In genomic region chr4:26494262-26494661, GRCm38 (mm10) we compare ENCODE assay signal across 14 mouse cellular contexts.
DNase-seq lines count a peak whose midpoint lies in the region; ATAC-seq lines count a peak whose summit lies in the region.
"Had no signal": no experiment of that assay in that cellular context is flagged by ENCODE, and none has a peak within 500 bp of the region (broad histone marks: within the 10 kb centered on the region; RNA-seq: fewer than 3 reads in every experiment).

No protein-coding gene starts in this region.

- no peak overlapping the region for H3K9ac ChIP-seq in midbrain, embryonic 14.5 days (replicated peaks; ENCODE audit: low read length)
- no peak overlapping the region for H3K9ac ChIP-seq in midbrain, embryonic 16.5 days (ENCODE audit: low read depth, low read length)
- H3K9ac ChIP-seq: hindbrain, embryonic 12.5 days; limb, embryonic 12.5 days had no signal

- H3K27me3 ChIP-seq in midbrain, embryonic 14.5 days (ENCODE audit: control insufficient read depth, insufficient read depth, low read length), result no peaks in the 10 kb centered on the region
- H3K27me3 ChIP-seq in midbrain, embryonic 16.5 days (ENCODE audit: control insufficient read depth, insufficient read depth, low read depth, low read length), result no peaks in the 10 kb centered on the region
- H3K27me3 ChIP-seq: hindbrain, embryonic 12.5 days; limb, embryonic 12.5 days had no signal

- no peaks in the 10 kb centered on the region for H3K36me3 ChIP-seq in midbrain, embryonic 14.5 days (ENCODE audit: control insufficient read depth, insufficient read depth, low read length)
- no peaks in the 10 kb centered on the region for H3K36me3 ChIP-seq in midbrain, embryonic 16.5 days (ENCODE audit: control insufficient read depth, insufficient read depth, low read length)
- H3K36me3 ChIP-seq: forebrain, embryonic 10.5 days; hindbrain, embryonic 12.5 days; limb, embryonic 12.5 days had no signal

- H3K4me1 ChIP-seq in midbrain, embryonic 14.5 days (ENCODE audit: control insufficient read depth, insufficient read depth, low read length), result no peaks in the 10 kb centered on the region
- H3K4me1 ChIP-seq in midbrain, embryonic 16.5 days (ENCODE audit: control insufficient read depth, insufficient read depth, low read length), result no peaks in the 10 kb centered on the region
- H3K4me1 ChIP-seq: forebrain, embryonic 10.5 days; hindbrain, embryonic 12.5 days; limb, embryonic 12.5 days had no signal

- H3K9me3 ChIP-seq in midbrain, embryonic 14.5 days (ENCODE audit: control insufficient read depth, low read length), result no peaks in the 10 kb centered on the region
- H3K9me3 ChIP-seq in midbrain, embryonic 16.5 days (replicated peaks; ENCODE audit: control insufficient read depth, low read length, poor library complexity, severe bottlenecking), result no peaks in the 10 kb centered on the region
- H3K9me3 ChIP-seq: forebrain, embryonic 10.5 days; hindbrain, embryonic 12.5 days; limb, embryonic 12.5 days had no signal

- H3K27ac ChIP-seq in midbrain, embryonic 14.5 days (replicated peaks; ENCODE audit: low read depth, low read length), result no peak overlapping the region
- no peak overlapping the region for H3K27ac ChIP-seq in midbrain, embryonic 16.5 days (ENCODE audit: low read length)
- H3K27ac ChIP-seq: forebrain, embryonic 10.5 days; hindbrain, embryonic 12.5 days; limb, embryonic 12.5 days had no signal

- no peak overlapping the region for H3K4me2 ChIP-seq in midbrain, embryonic 14.5 days (ENCODE audit: low read length)
- H3K4me2 ChIP-seq in midbrain, embryonic 16.5 days (ENCODE audit: low read length), result no peak overlapping the region
- H3K4me2 ChIP-seq: hindbrain, embryonic 12.5 days; limb, embryonic 12.5 days had no signal

- DNase-seq in embryo, embryonic 10.5 days (ENCODE audit: low spot score), result peak; percentile 7
- DNase-seq in embryo, embryonic 10 days (ENCODE audit: low spot score), result no peak
- DNase-seq in kidney, adult 9 months, result peak; percentile 17
- DNase-seq in kidney, postnatal 4 days, result no peak
- DNase-seq in midbrain, embryonic 14.5 days, result peak; percentile 37
- no peak for DNase-seq in thymus, postnatal 0 days (ENCODE audit: low spot score)
- no peak for DNase-seq in frontal cortex, postnatal 10 days (ENCODE audit: low spot score in 2 of 2)
- DNase-seq: embryo, embryonic 11 days; lung, postnatal 14 days had no signal

- no peak overlapping the region for H3K4me3 ChIP-seq in midbrain, embryonic 14.5 days (replicated peaks; ENCODE audit: low read depth, low read length)
- no peak overlapping the region for H3K4me3 ChIP-seq in midbrain, embryonic 16.5 days (ENCODE audit: low read depth, low read length)
- H3K4me3 ChIP-seq: forebrain, embryonic 10.5 days; hindbrain, embryonic 12.5 days; limb, embryonic 12.5 days had no signal

- ATAC-seq in midbrain, embryonic 14.5 days (ENCODE audit: low FRiP score, low TSS enrichment), result no peak
- ATAC-seq in midbrain, embryonic 16.5 days, result no peak
- ATAC-seq: CD4-positive, CD25-positive, alpha-beta regulatory T cell, adult 4 months had no signal

Comparison
In these comparisons a context has a peak if more than half of its experiments do, and no peak if none do; other contexts are left out.
1. DNase-seq: peak in embryo, embryonic 10.5 days (single experiment), kidney, adult 9 months (single experiment) and midbrain, embryonic 14.5 days (single experiment); none in embryo, embryonic 10 days (single experiment), kidney, postnatal 4 days (0 of 2), thymus, postnatal 0 days (single experiment) and frontal cortex, postnatal 10 days (0 of 2).